ENCODE assay signal across 20 mouse cellular contexts in genomic region chr2:144046916-144047315, GRCm38 (mm10). TPM values are rescaled to one million over a fixed set of nuclear protein-coding genes. Genes with fewer than 3 reads are reported as not detected.
DNase-seq lines count a peak whose midpoint lies in the region; ATAC-seq and TF ChIP-seq lines count a peak whose summit lies in the region.
"Had no signal": no experiment of that assay in that cellular context is flagged by ENCODE, and none has a peak within 500 bp of the region (broad histone marks: within the 10 kb centered on the region; RNA-seq: fewer than 3 reads in every experiment).

No protein-coding gene starts in this region.

- no peak overlapping the region for H3K4me3 ChIP-seq in kidney, embryonic 16.5 days (ENCODE audit: low read length)
- no peak overlapping the region for H3K4me3 ChIP-seq in lung, embryonic 16.5 days (ENCODE audit: low read length)
- no peak overlapping the region for H3K4me3 ChIP-seq in intestine, embryonic 15.5 days (replicated peaks)
- no peak overlapping the region for H3K4me3 ChIP-seq in forebrain, postnatal 0 days (ENCODE audit: low read depth, low read length)
- H3K4me3 ChIP-seq: heart, embryonic 12.5 days had no signal

- 74% methylated on average over 11 of the region's 11 CpGs for WGBS in kidney, embryonic 16.5 days
- WGBS in lung, embryonic 16.5 days: 53% methylated on average over 11 of the region's 11 CpGs
- 60% methylated on average over 11 of the region's 11 CpGs for WGBS in intestine, embryonic 15.5 days
- WGBS in forebrain, postnatal 0 days: 84% methylated on average over 11 of the region's 11 CpGs

- ATAC-seq in kidney, embryonic 16.5 days (ENCODE audit: low FRiP score, low TSS enrichment): no peak
- peak; percentile 49; the same call in 1 of the 2 replicates for ATAC-seq in lung, embryonic 16.5 days (ENCODE audit: low read depth)
- ATAC-seq in intestine, embryonic 15.5 days: no peak
- ATAC-seq in forebrain, postnatal 0 days: no peak
- ATAC-seq in frontal cortex, adult (ENCODE audit: low TSS enrichment): no peak

- H3K4me1 ChIP-seq in kidney, embryonic 16.5 days (ENCODE audit: insufficient read depth, low read length): 0 out of 2 replicates have a peak, but pooled peaks cover 5% of the 10 kb centered on the region
- H3K4me1 ChIP-seq in lung, embryonic 16.5 days (replicated peaks; ENCODE audit: control insufficient read depth, insufficient read depth, low read length): no peaks in the 10 kb centered on the region
- H3K4me1 ChIP-seq in intestine, embryonic 15.5 days (replicated peaks): no peaks in the 10 kb centered on the region
- no peaks in the 10 kb centered on the region for H3K4me1 ChIP-seq in forebrain, postnatal 0 days (ENCODE audit: insufficient read depth)

- DNase-seq in kidney, postnatal 14 days: no peak
- DNase-seq in thymus, postnatal 14 days: peak; percentile 5
- no peak for DNase-seq in thymus, postnatal 36 days
- DNase-seq in forebrain, postnatal 0 days: no peak
- DNase-seq: B cell, adult 2 months; gastrocnemius, postnatal 10 days; heart, postnatal 4 days; kidney, adult 11 months had no signal

- H3K27me3 ChIP-seq in kidney, embryonic 16.5 days (ENCODE audit: insufficient read depth, low read length): no peaks in the 10 kb centered on the region
- no peaks in the 10 kb centered on the region for H3K27me3 ChIP-seq in lung, embryonic 16.5 days (ENCODE audit: control insufficient read depth, insufficient read depth, low read depth, low read length)
- no peaks in the 10 kb centered on the region for H3K27me3 ChIP-seq in intestine, embryonic 15.5 days (replicated peaks)
- H3K27me3 ChIP-seq in forebrain, postnatal 0 days (ENCODE audit: insufficient read depth, low read length): no peaks in the 10 kb centered on the region
- H3K27me3 ChIP-seq: heart, embryonic 12.5 days had no signal

- H3K9me3 ChIP-seq in kidney, embryonic 16.5 days (ENCODE audit: low read length): peaks cover 14% of the 10 kb centered on the region
- H3K9me3 ChIP-seq in lung, embryonic 16.5 days (ENCODE audit: control insufficient read depth, low read length): peaks cover 9% of the 10 kb centered on the region
- H3K9me3 ChIP-seq in intestine, embryonic 15.5 days: no peaks in the 10 kb centered on the region
- H3K9me3 ChIP-seq in forebrain, postnatal 0 days (ENCODE audit: low read length): peaks cover 7% of the 10 kb centered on the region; the same call in 1 of the 2 replicates

- no peak overlapping the region for H3K4me2 ChIP-seq in kidney, embryonic 16.5 days (replicated peaks; ENCODE audit: low read depth, low read length)
- no peak overlapping the region for H3K4me2 ChIP-seq in lung, embryonic 16.5 days (ENCODE audit: low read depth, low read length)
- H3K4me2 ChIP-seq in intestine, embryonic 15.5 days (replicated peaks): no peak overlapping the region
- H3K4me2 ChIP-seq in forebrain, postnatal 0 days (ENCODE audit: low read depth): no peak overlapping the region
- H3K4me2 ChIP-seq: heart, embryonic 12.5 days; midbrain, embryonic 11.5 days had no signal

- no peaks in the 10 kb centered on the region for H3K36me3 ChIP-seq in kidney, embryonic 16.5 days (ENCODE audit: insufficient read depth, low read length)
- no peaks in the 10 kb centered on the region for H3K36me3 ChIP-seq in lung, embryonic 16.5 days (ENCODE audit: control insufficient read depth, insufficient read depth, low read length)
- H3K36me3 ChIP-seq in intestine, embryonic 15.5 days: no peaks in the 10 kb centered on the region
- H3K36me3 ChIP-seq in forebrain, postnatal 0 days (ENCODE audit: insufficient read depth): no peaks in the 10 kb centered on the region
- H3K36me3 ChIP-seq: heart, embryonic 12.5 days had no signal

- no peak overlapping the region for H3K9ac ChIP-seq in kidney, embryonic 16.5 days (replicated peaks; ENCODE audit: low read length)
- no peak overlapping the region for H3K9ac ChIP-seq in lung, embryonic 16.5 days (ENCODE audit: low read length)
- H3K9ac ChIP-seq in intestine, embryonic 15.5 days: no peak overlapping the region
- no peak overlapping the region for H3K9ac ChIP-seq in forebrain, postnatal 0 days
- H3K9ac ChIP-seq: heart, embryonic 12.5 days had no signal

- no peak for TF ChIP-seq CTCF in forebrain, postnatal 0 days (IDR thresholded peaks at IDR 0.05; ENCODE audit: low read depth)

- 0 out of 2 replicates have a peak overlapping the region, but pooled peaks have one; percentile 3 for H3K27ac ChIP-seq in kidney, embryonic 16.5 days (ENCODE audit: low read length)
- H3K27ac ChIP-seq in lung, embryonic 16.5 days (ENCODE audit: low read length): no peak overlapping the region
- H3K27ac ChIP-seq in intestine, embryonic 15.5 days: no peak overlapping the region
- H3K27ac ChIP-seq in forebrain, postnatal 0 days (ENCODE audit: low read depth, low read length): no peak overlapping the region

RNA-seq across cellular contexts. Expression of gene Banf2, which starts 14.1 kb away (rescaled TPM):
- polyA plus RNA-seq in kidney, embryonic 16.5 days (2015; fragmentation: Nextera tagmentation; extraction: Ambion mirVana): not detected in 2 replicates
- not detected in 2 replicates for polyA plus RNA-seq in lung, embryonic 16.5 days (2015; fragmentation: Nextera tagmentation; extraction: Ambion mirVana)
- 0.55 TPM in 1 of 2 replicates, not detected in the other for polyA plus RNA-seq in intestine, embryonic 15.5 days (2015; fragmentation: Nextera tagmentation; extraction: Ambion mirVana)
- not detected in 2 replicates for total RNA-seq in forebrain, postnatal 0 days (2014; rRNA removed)
- polyA plus RNA-seq in forebrain, postnatal 0 days (2015; fragmentation: Nextera tagmentation; extraction: Ambion mirVana): not detected in 2 replicates
- total RNA-seq: adrenal gland, postnatal 36 days; gastrocnemius, postnatal 10 days; heart, postnatal 4 days; left cerebral cortex, adult 8-10 months had no signal
- polyA plus RNA-seq: cortical plate, adult 2 months; forebrain, embryonic 16.5 days; heart, embryonic 12.5 days; large intestine, adult 2 months; limb, embryonic 14.5 days; midbrain, embryonic 11.5 days had no signal

RNA-seq across cellular contexts. Expression of gene Rrbp1, which starts 35.9 kb away (rescaled TPM):
- 66.7 and 78.0 TPM in 2 replicates for polyA plus RNA-seq in kidney, embryonic 16.5 days (2015; fragmentation: Nextera tagmentation; extraction: Ambion mirVana)
- 78.3 and 80.8 TPM in 2 replicates for polyA plus RNA-seq in lung, embryonic 16.5 days (2015; fragmentation: Nextera tagmentation; extraction: Ambion mirVana)
- polyA plus RNA-seq in intestine, embryonic 15.5 days (2015; fragmentation: Nextera tagmentation; extraction: Ambion mirVana): 103 and 125 TPM in 2 replicates
- 30.5 and 37.1 TPM in 2 replicates for total RNA-seq in forebrain, postnatal 0 days (2014; rRNA removed)
- 12.5 and 19.5 TPM in 2 replicates for polyA plus RNA-seq in forebrain, postnatal 0 days (2015; fragmentation: Nextera tagmentation; extraction: Ambion mirVana)
